Mouse (Mus musculus) A20 (cell line): ENCODE measurements at regions not wholly inside any gene's neighbourhood (a gene's known extent, or its start where the extent isn't known, plus 50 kb on each side); places are given as distances from the start of the nearest gene placed in this dataset.

Experiments
- DNase-seq: peaks from one replicate; pipeline ENCODE4 v3.0.0-alpha.2; 2011; ENCODE audit warnings: low read depth, low spot score

DNA sequence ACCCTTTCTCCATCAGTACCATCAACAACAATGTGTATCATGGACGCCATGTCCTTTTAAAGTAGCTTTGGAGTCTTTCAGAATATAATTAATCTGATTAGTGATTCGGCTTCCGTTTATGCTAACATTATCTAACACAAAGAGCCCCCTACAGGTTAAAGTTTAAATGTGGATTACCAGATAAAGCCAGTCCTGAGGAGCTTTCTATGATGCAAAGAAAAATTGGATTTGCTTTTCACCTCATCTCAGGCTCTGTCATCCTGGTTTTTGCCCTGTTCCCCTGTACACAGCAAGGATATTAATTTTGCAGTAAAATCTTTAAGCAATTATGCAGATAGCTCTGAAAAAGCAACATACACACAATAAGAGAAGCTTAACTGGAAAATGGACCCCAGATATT is 412.7 kb upstream of the Tbc1d2b start:
- no peak for DNase-seq

- DNase-seq, result no peak
Observed at GRCm38 (mm10) chr9:90690066-90690465, 419.5 kb upstream of the Tbc1d2b start.

DNA sequence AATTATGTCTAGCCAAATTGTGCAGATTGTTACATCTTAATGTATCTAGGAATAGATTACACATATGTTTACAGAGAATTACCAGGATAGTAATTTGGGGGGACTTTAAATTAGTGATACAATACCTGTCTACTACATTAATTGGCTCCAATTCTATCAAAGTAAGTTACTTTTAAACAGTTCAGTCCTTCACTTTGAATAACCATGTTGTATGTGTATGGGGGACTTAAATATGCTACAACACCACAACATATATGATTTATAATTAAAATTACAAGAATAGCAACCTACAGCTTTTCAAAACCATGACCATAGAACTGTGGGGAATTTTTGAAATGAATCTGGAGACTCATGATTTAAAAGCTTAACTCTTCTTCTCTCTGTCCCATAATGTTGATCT is 420.5 kb upstream of the Tbc1d2b start:
- DNase-seq, result no peak

GRCm38 (mm10) chr9:90691676-90692661 is 421.4 kb upstream of the Tbc1d2b start:
- DNase-seq, result no peak

DNA sequence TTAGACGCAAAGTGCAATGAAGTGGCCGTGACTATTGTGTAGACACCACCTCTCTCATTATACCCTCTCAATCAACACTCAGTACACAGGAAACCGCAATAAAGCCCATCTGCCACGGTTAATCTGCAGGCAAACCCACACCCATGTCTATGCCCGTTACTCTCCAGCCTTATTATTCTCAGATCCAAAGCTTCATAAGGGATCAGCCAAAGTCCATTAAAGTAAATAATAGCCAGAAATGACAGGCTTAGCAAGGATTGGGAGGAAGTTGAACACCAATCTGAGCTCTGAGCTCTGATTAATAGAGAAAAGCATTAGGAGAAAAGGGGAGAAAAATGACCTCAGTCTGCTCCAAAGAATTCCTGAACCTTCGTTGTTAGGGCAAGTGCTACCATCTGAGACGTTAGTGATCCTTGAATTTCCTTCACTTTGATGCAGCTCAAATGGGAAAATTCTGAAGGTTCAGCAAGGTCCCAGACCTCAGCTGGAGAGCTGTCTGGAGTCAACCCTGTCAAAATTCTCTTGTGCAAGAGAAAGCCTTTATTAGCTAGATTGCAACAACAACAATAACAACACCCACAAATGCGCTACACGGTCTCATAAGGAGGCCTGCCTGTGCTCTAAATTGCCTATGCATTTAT is 422.5 kb upstream of the Tbc1d2b start:
- no peak for DNase-seq

- no peak for DNase-seq
Observed at GRCm38 (mm10) chr9:90694051-90694645, 423.5 kb upstream of the Tbc1d2b start.

- no peak for DNase-seq
Observed at GRCm38 (mm10) chr9:90695693-90696092, 425.1 kb upstream of the Tbc1d2b start.

GRCm38 (mm10) chr9:90697279-90698000 is 426.8 kb upstream of the Tbc1d2b start:
- DNase-seq, result no peak

DNA sequence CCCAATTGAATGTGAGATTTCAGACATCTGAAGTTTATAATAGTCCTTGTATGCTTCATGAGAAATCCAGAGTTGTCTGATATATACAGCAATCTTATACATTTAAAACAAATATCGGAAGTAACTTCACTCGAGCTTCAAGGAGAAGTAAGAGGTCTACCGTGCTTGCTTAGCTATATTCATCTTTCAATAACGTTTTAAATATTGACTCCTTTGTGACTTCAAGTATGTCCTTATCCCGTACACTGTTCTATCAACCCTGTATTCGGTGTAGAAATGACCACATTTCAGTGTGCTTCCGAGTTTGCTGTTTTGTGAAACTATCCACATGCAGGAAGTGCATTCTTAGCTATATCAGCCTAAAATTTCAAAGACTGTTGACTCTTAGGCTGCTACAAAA is 427.8 kb upstream of the Tbc1d2b start:
- no peak for DNase-seq

DNA sequence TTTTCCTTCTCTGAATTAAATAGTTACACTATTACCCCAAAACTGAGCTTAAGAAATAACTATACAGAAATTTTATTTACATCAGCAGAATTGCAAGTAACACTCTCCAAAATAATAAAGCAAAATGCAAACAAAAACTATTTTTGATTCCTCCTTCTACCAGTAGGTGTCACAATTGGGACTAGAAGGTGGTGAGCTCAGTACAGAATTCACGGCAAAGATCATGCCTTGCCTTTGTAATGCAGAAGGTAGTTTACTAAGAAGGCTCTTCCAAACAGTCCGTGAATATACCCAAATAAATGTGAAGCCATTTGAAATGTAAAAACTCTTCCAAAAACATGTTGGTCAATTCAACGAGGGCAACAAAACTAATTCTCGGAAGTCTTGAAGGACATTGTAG is 428.5 kb upstream of the Tbc1d2b start:
- peak; percentile 1 for DNase-seq

DNA sequence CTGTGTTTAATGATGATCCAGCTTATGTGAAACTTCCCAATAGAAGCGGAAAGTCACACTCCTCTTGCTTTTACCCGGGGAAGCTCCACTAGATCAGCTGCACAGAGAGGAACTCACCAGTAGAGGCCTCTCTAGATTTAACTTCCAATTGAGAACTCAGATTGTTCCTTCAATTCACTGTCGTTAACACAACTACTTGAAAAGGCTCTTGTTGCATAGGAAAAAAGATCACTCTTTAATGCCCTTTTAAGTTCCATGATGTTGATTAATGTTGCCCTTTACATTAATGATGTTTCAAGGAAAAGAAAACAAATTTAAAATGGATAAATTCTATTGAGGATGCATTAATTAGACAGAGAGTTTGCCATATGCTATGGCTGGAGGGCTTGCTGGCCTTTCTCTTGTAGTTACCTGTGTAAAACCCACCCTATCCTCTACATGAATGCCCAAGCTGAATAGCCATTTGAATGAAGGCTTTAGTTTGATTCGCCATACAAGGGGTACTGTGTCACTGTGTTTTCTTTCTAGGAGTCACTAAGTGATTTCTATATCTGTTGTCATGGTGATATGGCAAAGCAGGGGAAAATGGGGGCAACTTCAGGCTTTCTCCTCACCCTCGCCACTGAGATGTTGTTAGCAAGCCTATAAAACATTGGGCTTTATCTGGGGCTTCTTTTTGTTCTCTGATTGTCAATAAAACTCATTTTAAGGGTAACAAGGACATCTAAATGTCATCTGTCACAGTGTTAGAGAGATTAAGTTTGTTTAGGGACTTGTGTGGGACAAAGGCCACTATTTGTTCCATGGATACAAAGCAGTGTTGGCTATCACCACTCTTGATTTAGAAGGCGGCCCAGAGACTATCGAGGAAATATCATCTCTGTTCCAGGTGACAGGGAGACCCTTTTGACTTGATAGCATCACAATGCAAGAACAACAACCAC is 429.9 kb upstream of the Tbc1d2b start:
- DNase-seq, result no peak

DNA sequence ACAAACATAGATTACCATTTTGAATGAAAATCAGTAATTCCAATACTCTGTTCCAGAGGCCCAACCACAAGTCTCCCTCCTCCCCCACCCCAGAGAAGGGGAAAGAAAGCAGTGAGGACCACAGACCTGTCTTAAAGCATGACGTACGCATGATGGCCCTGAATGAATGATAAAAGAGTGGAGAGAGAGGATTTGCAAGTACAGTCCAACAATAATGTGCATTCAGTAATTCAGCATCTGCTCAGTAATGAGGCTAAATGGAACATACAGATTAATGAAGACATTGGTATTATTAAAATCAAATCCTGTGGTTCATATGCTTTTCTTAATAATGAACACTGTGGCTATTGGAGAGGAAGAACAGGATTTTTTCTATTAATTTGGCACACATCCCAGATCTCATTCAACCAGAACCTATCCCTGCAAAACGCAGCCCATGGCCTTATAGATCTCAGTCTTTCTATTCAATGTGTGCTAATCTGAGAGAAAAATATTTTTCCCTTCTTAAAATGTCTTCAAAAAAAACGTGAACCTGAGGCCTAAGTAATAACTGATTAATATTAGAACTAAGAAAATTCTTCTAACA is 430.7 kb upstream of the Tbc1d2b start:
- DNase-seq, result no peak

DNA sequence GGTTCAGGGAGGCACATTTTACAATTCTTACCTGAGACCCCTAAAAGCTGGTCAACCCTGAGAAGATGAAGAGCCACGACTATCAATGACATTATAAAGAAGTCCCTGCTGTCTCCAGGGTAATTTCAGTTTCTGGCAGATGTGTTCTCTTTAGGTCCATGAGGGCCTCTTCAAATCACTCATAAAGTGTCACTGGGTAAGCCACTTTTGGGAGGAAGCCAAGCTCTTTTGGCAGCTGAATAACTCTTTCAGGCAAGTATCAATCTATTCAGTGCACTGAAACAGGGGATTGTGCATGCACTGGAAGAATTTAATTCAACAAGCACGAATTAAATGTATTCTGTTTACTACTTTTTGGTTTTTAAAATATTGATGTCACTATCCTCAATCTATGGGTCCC is 443.1 kb upstream of the Tbc1d2b start:
- no peak for DNase-seq

DNA sequence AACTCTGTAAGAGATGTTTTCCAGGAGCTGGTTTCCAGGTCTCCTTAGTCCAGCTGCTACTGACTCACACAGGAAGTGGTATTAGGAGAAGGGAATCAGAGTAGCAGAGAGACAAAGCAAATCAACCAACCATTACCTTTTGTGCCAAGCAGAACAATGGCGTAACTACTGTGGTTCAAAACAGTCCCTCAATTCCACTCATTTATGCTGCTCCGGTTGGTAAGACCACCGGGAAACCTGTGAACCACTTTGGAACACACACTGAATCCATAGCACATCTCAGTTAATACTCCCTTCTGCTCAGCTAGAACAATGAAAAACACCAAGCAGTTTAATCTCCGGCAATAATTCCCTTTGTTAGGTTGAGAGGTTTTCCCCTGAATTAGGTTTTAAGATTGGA is 460.8 kb upstream of the Tbc1d2b start:
- DNase-seq, result no peak

GRCm38 (mm10) chr9:90757175-90757574 is 486.6 kb upstream of the Tbc1d2b start:
- DNase-seq, result no peak

DNA sequence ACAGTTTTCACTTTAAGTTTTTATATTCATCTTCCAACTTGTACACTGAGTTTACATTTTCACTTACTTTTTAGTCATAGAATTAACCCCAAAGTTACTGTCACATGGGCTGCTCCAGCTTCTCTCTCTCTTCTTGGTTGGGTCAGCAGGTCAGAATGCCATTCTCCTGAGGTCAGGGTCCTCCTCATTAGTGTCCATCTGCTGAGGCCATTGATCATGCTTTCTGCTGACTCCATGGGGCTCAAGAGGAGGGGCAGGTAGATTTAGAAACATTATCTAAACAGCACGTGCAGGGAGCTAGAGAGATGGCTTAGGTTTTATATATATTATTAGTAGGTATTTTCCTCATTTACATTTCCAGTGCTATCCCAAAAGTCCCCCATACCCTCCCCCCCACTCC is 503.7 kb upstream of the Tbc1d2b start:
- no peak for DNase-seq

GRCm38 (mm10) chr9:90789545-90789944 is 518.9 kb upstream of the Tbc1d2b start:
- no peak for DNase-seq

GRCm38 (mm10) chr9:90791871-90792270 is 521.3 kb upstream of the Tbc1d2b start:
- DNase-seq, result no peak

GRCm38 (mm10) chr9:90816844-90817243 is 545.4 kb upstream of the Zic4 start:
- no peak for DNase-seq

- no peak for DNase-seq
Observed at GRCm38 (mm10) chr9:90823574-90824280, 538.5 kb upstream of the Zic4 start.
